11 mouse cellular contexts compared by ENCODE assay signal in genomic region chr8:106761317-106761716, GRCm38 (mm10).
DNase-seq lines count a peak whose midpoint lies in the region; ATAC-seq lines count a peak whose summit lies in the region.
"Had no signal": no experiment of that assay in that cellular context is flagged by ENCODE, and none has a peak within 500 bp of the region (broad histone marks: within the 10 kb centered on the region; RNA-seq: fewer than 3 reads in every experiment).

No protein-coding gene starts in this region.

- DNase-seq in hindbrain, embryonic 10.5 days (ENCODE audit: low spot score), result no peak
- no peak for DNase-seq in embryo, embryonic 11 days
- DNase-seq in testis, postnatal 14 days (ENCODE audit: low spot score), result no peak
- DNase-seq: heart, postnatal 10 days; left cerebral cortex, postnatal 4 days had no signal

- H3K27me3 ChIP-seq in hindbrain, embryonic 10.5 days (ENCODE audit: insufficient read depth, poor library complexity, severe bottlenecking), result no peaks in the 10 kb centered on the region
- no peaks in the 10 kb centered on the region for H3K27me3 ChIP-seq in hindbrain, embryonic 12.5 days
- H3K27me3 ChIP-seq in embryonic facial prominence, embryonic 13.5 days, result no peaks in the 10 kb centered on the region
- H3K27me3 ChIP-seq in hindbrain, embryonic 16.5 days (replicated peaks; ENCODE audit: control insufficient read depth, insufficient read depth, low read length), result no peaks in the 10 kb centered on the region
- H3K27me3 ChIP-seq in midbrain, embryonic 16.5 days (ENCODE audit: control insufficient read depth, insufficient read depth, low read depth, low read length), result no peaks in the 10 kb centered on the region
- H3K27me3 ChIP-seq: Patski had no signal

- H3K9me3 ChIP-seq in hindbrain, embryonic 10.5 days, result no peaks in the 10 kb centered on the region
- H3K9me3 ChIP-seq in hindbrain, embryonic 12.5 days (replicated peaks), result no peaks in the 10 kb centered on the region
- H3K9me3 ChIP-seq in embryonic facial prominence, embryonic 13.5 days, result no peaks in the 10 kb centered on the region
- no peaks in the 10 kb centered on the region for H3K9me3 ChIP-seq in hindbrain, embryonic 16.5 days (ENCODE audit: control insufficient read depth, low read length)
- H3K9me3 ChIP-seq in midbrain, embryonic 16.5 days (replicated peaks; ENCODE audit: control insufficient read depth, low read length, poor library complexity, severe bottlenecking), result no peaks in the 10 kb centered on the region

- no peak for ATAC-seq in hindbrain, embryonic 12.5 days (ENCODE audit: low FRiP score)
- ATAC-seq in embryonic facial prominence, embryonic 13.5 days (ENCODE audit: insufficient number of reproducible peaks, insufficient read depth, low FRiP score, low TSS enrichment, low read depth), result no peak
- no peak for ATAC-seq in hindbrain, embryonic 16.5 days
- ATAC-seq in midbrain, embryonic 16.5 days, result no peak
- ATAC-seq in granulocyte monocyte progenitor cell, adult 5-6 weeks (replicated peaks; ENCODE audit: poor library complexity, severe bottlenecking), result no peak
- ATAC-seq: Patski had no signal

- no peak overlapping the region for H3K9ac ChIP-seq in hindbrain, embryonic 12.5 days
- H3K9ac ChIP-seq in embryonic facial prominence, embryonic 13.5 days, result no peak overlapping the region
- H3K9ac ChIP-seq in hindbrain, embryonic 16.5 days (ENCODE audit: low read depth, low read length), result peak overlapping the region; percentile 0; the same call in 1 of the 2 replicates
- H3K9ac ChIP-seq in midbrain, embryonic 16.5 days (ENCODE audit: low read depth, low read length), result no peak overlapping the region

- no peak overlapping the region for H3K4me3 ChIP-seq in hindbrain, embryonic 10.5 days
- no peak overlapping the region for H3K4me3 ChIP-seq in hindbrain, embryonic 12.5 days
- no peak overlapping the region for H3K4me3 ChIP-seq in embryonic facial prominence, embryonic 13.5 days
- H3K4me3 ChIP-seq in hindbrain, embryonic 16.5 days (ENCODE audit: low read length), result no peak overlapping the region
- no peak overlapping the region for H3K4me3 ChIP-seq in midbrain, embryonic 16.5 days (ENCODE audit: low read depth, low read length)

- peaks cover 18% of the 10 kb centered on the region for H3K4me1 ChIP-seq in hindbrain, embryonic 10.5 days (replicated peaks)
- H3K4me1 ChIP-seq in hindbrain, embryonic 12.5 days, result peaks cover 14% of the 10 kb centered on the region
- peaks cover 22% of the 10 kb centered on the region for H3K4me1 ChIP-seq in embryonic facial prominence, embryonic 13.5 days
- H3K4me1 ChIP-seq in hindbrain, embryonic 16.5 days (ENCODE audit: control insufficient read depth, insufficient read depth, low read depth, low read length), result peaks cover 13% of the 10 kb centered on the region
- H3K4me1 ChIP-seq in midbrain, embryonic 16.5 days (ENCODE audit: control insufficient read depth, insufficient read depth, low read length), result peaks cover 14% of the 10 kb centered on the region; the same call in 1 of the 2 replicates

- peak overlapping the region; percentile 57; the same call in 1 of the 2 replicates for H3K27ac ChIP-seq in hindbrain, embryonic 10.5 days
- H3K27ac ChIP-seq in hindbrain, embryonic 12.5 days, result no peak overlapping the region
- H3K27ac ChIP-seq in embryonic facial prominence, embryonic 13.5 days, result peak overlapping the region; percentile 72
- H3K27ac ChIP-seq in hindbrain, embryonic 16.5 days (ENCODE audit: low read depth, low read length), result peak overlapping the region; percentile 37
- peak overlapping the region; percentile 66 for H3K27ac ChIP-seq in midbrain, embryonic 16.5 days (ENCODE audit: low read length)

- WGBS in hindbrain, embryonic 10.5 days, result 47% methylated on average over 4 of the region's 4 CpGs
- WGBS in hindbrain, embryonic 12.5 days, result 39% methylated on average over 4 of the region's 4 CpGs
- WGBS in embryonic facial prominence, embryonic 13.5 days, result 11% methylated on average over 4 of the region's 4 CpGs
- WGBS in hindbrain, embryonic 16.5 days, result 37% methylated on average over 4 of the region's 4 CpGs
- 15% methylated on average over 4 of the region's 4 CpGs for WGBS in midbrain, embryonic 16.5 days

- no peaks in the 10 kb centered on the region; the same call in 1 of the 2 replicates for H3K36me3 ChIP-seq in hindbrain, embryonic 10.5 days
- H3K36me3 ChIP-seq in hindbrain, embryonic 12.5 days, result no peaks in the 10 kb centered on the region
- H3K36me3 ChIP-seq in embryonic facial prominence, embryonic 13.5 days, result no peaks in the 10 kb centered on the region
- H3K36me3 ChIP-seq in hindbrain, embryonic 16.5 days (ENCODE audit: control insufficient read depth, insufficient read depth, low read length), result no peaks in the 10 kb centered on the region
- no peaks in the 10 kb centered on the region for H3K36me3 ChIP-seq in midbrain, embryonic 16.5 days (ENCODE audit: control insufficient read depth, insufficient read depth, low read length)

- H3K4me2 ChIP-seq in hindbrain, embryonic 12.5 days (replicated peaks), result no peak overlapping the region
- H3K4me2 ChIP-seq in embryonic facial prominence, embryonic 13.5 days, result peak overlapping the region; percentile 5; the same call in 1 of the 2 replicates
- H3K4me2 ChIP-seq in hindbrain, embryonic 16.5 days (ENCODE audit: low read length), result no peak overlapping the region
- H3K4me2 ChIP-seq in midbrain, embryonic 16.5 days (ENCODE audit: low read length), result no peak overlapping the region
